Mouse (Mus musculus) hindbrain, embryonic 15.5 days (tissue): ENCODE data around the gene Slc9a6. TPM values are rescaled to one million over a fixed set of nuclear protein-coding genes. Genes with fewer than 3 reads are reported as not detected.

ENCODE experiments used
- ATAC-seq: fragments of 200-750 bp; cut with Nextera tagmentation; 2 replicates; pipeline ENCODE4 v1.8.0; 2017; ENCODE audit warnings: low read depth, moderate number of reproducible peaks, moderate TSS enrichment; ENCODE audit not compliant: low FRiP score
- H3K27ac ChIP-seq: fragments of 300-500 bp; sonication (generic); replicated peaks from 2 replicates; pipeline ENCODE4 v1.5.1; 2015; ENCODE audit warnings: mild to moderate bottlenecking, inconsistent platforms
- H3K27me3 ChIP-seq: fragments of 300-500 bp; sonication (generic); 2 replicates; pipeline ENCODE4 v1.6.1; 2015; ENCODE audit warnings: control low read depth, inconsistent platforms
- H3K36me3 ChIP-seq: fragments of 300-500 bp; sonication (generic); 2 replicates; pipeline ENCODE4 v1.6.1; 2015; ENCODE audit warnings: control low read depth, inconsistent platforms
- H3K4me1 ChIP-seq: fragments of 300-500 bp; sonication (generic); replicated peaks from 2 replicates; pipeline ENCODE4 v1.6.1; 2015; ENCODE audit warnings: control low read depth, inconsistent platforms
- H3K4me2 ChIP-seq: fragments of 300-500 bp; sonication (generic); 2 replicates; pipeline ENCODE4 v1.6.1; 2015; ENCODE audit warnings: moderate library complexity, mild to moderate bottlenecking, inconsistent platforms
- H3K4me3 ChIP-seq: fragments of 300-500 bp; sonication (generic); 2 replicates; pipeline ENCODE4 v1.5.1; 2015; ENCODE audit warnings: mild to moderate bottlenecking, inconsistent platforms
- H3K9ac ChIP-seq: fragments of 300-500 bp; sonication (generic); 2 replicates; pipeline ENCODE4 v1.6.1; 2015; ENCODE audit warnings: inconsistent platforms
- H3K9me3 ChIP-seq: fragments of 300-500 bp; sonication (generic); 2 replicates; pipeline ENCODE4 v1.6.1; 2016; ENCODE audit warnings: control low read depth, inconsistent platforms
- WGBS: fragments of 180-500 bp; shearing (Covaris S2); methylation state at CpG from one replicate; pipeline ENCODE4 v1.1.7; 2015; 5-methylcytosine and 5-hydroxymethylcytosine counted together
- polyA plus RNA-seq: library from polyadenylated mRNA; unstranded; fragments of >200 nt; fragmentation: Nextera tagmentation; extraction: Ambion mirVana; gene quantifications from 2 replicates; pipeline ENCODE4 v1.2.1, GENCODE M21; 2015

The Slc9a6 gene
- 67.9 and 70.8 TPM in 2 replicates for polyA plus RNA-seq

GRCm38 (mm10) chrX:56609623-56610317, at the start of gene Slc9a6:
Slc9a6 (plus strand) TSS chrX:56609757.
- Histone ChIP-seq H3K4me2 (peak within 1 kb of the TSS; percentile 55), H3K4me1 (peaks cover 11% of the 10 kb centered on the region), H3K36me3 (no peaks in the 10 kb centered on the region), H3K9ac (peak within 1 kb of the TSS; percentile 67), H3K27me3 (no peaks in the 10 kb centered on the region), H3K9me3 (no peaks in the 10 kb centered on the region), H3K4me3 (peak within 1 kb of the TSS; percentile 62), H3K27ac (peak within 1 kb of the TSS; percentile 92)
- 19% methylated on average over 32 of the region's 50 CpGs for whole genome bisulfite sequencing
- peak; percentile 98 for ATAC-seq

GRCm38 (mm10) chrX:56572465-56572864, 37.1 kb upstream of the Slc9a6 start:
- 25% methylated on average over 6 of the region's 6 CpGs for WGBS
- Histone ChIP-seq H3K4me1 (no peaks in the 10 kb centered on the region), H3K9ac (no peak overlapping the region), H3K4me2 (no peak overlapping the region), H3K27ac (no peak overlapping the region), H3K36me3 (no peaks in the 10 kb centered on the region), H3K9me3 (no peaks in the 10 kb centered on the region), H3K27me3 (no peaks in the 10 kb centered on the region), H3K4me3 (no peak overlapping the region)
- no peak for ATAC-seq

GRCm38 (mm10) chrX:56578200-56578599, 31.4 kb upstream of the Slc9a6 start:
- no peak for ATAC-seq
- Histone ChIP-seq H3K36me3 (no peaks in the 10 kb centered on the region), H3K27me3 (no peaks in the 10 kb centered on the region), H3K9me3 (no peaks in the 10 kb centered on the region), H3K4me2 (no peak overlapping the region), H3K4me3 (no peak overlapping the region), H3K27ac (no peak overlapping the region), H3K9ac (no peak overlapping the region), H3K4me1 (no peaks in the 10 kb centered on the region)
- WGBS = 71% methylated on average over 2 of the region's 2 CpGs

GRCm38 (mm10) chrX:56597219-56597886, 12.2 kb upstream of the Slc9a6 start:
- ATAC-seq = peak; percentile 67
- WGBS = 16% methylated on average over 25 of the region's 25 CpGs

GRCm38 (mm10) chrX:56597887-56598640, 11.5 kb upstream of the Slc9a6 start, which contains the start of gene Mmgt1:
Mmgt1 (minus strand) TSS chrX:56598069.
- H3K9me3 ChIP-seq = no peaks in the 10 kb centered on the region
- H3K36me3 ChIP-seq = no peaks in the 10 kb centered on the region
- ATAC-seq = peak; percentile 99
- peak within 1 kb of the TSS; percentile 57 for H3K4me2 ChIP-seq
- H3K27ac ChIP-seq = peak within 1 kb of the TSS; percentile 84
- peaks cover 10% of the 10 kb centered on the region for H3K4me1 ChIP-seq
- H3K9ac ChIP-seq = peak within 1 kb of the TSS; percentile 70
- no peaks in the 10 kb centered on the region for H3K27me3 ChIP-seq
- peak within 1 kb of the TSS; percentile 71 for H3K4me3 ChIP-seq
- WGBS = 12% methylated on average over 44 of the region's 44 CpGs

More at GRCm38 (mm10) chrX:56597219-56597886, 12.2 kb upstream of the Slc9a6 start:
- H3K4me3 ChIP-seq = peak overlapping the region; percentile 71
- H3K36me3 ChIP-seq = no peaks in the 10 kb centered on the region
- peak overlapping the region; percentile 53 for H3K4me2 ChIP-seq
- peak overlapping the region; percentile 84 for H3K27ac ChIP-seq
- H3K9me3 ChIP-seq = no peaks in the 10 kb centered on the region
- H3K9ac ChIP-seq = peak overlapping the region; percentile 70
- H3K27me3 ChIP-seq = no peaks in the 10 kb centered on the region
- H3K4me1 ChIP-seq = peaks cover 10% of the 10 kb centered on the region

GRCm38 (mm10) chrX:56606536-56606935, 3.0 kb upstream of the Slc9a6 start:
- Histone ChIP-seq H3K27ac (no peak overlapping the region), H3K4me1 (peaks cover 4% of the 10 kb centered on the region; the same call in 1 of the 2 replicates), H3K27me3 (no peaks in the 10 kb centered on the region), H3K4me3 (no peak overlapping the region), H3K9ac (no peak overlapping the region), H3K9me3 (no peaks in the 10 kb centered on the region), H3K36me3 (no peaks in the 10 kb centered on the region), H3K4me2 (no peak overlapping the region)
- no peak for ATAC-seq
- WGBS = 55% methylated on average over 2 of the region's 2 CpGs

GRCm38 (mm10) chrX:56607032-56607710, 2.4 kb upstream of the Slc9a6 start:
- no peak for ATAC-seq
- 85% methylated on average over 7 of the region's 7 CpGs for WGBS
- Histone ChIP-seq H3K9ac (no peak overlapping the region), H3K4me3 (no peak overlapping the region), H3K36me3 (no peaks in the 10 kb centered on the region), H3K27ac (no peak overlapping the region), H3K9me3 (no peaks in the 10 kb centered on the region), H3K27me3 (no peaks in the 10 kb centered on the region), H3K4me2 (no peak overlapping the region), H3K4me1 (peaks cover 8% of the 10 kb centered on the region)

- Histone ChIP-seq H3K9ac (0 out of 2 replicates have a peak overlapping the region, but pooled peaks have one; percentile 16), H3K27ac (peak overlapping the region; percentile 92), H3K4me1 (peaks cover 11% of the 10 kb centered on the region), H3K36me3 (no peaks in the 10 kb centered on the region), H3K4me3 (peak overlapping the region; percentile 62), H3K27me3 (no peaks in the 10 kb centered on the region), H3K9me3 (no peaks in the 10 kb centered on the region), H3K4me2 (peak overlapping the region; percentile 55)
- no peak; the same call in 1 of the 2 replicates for ATAC-seq
- WGBS = 26% methylated on average over 7 of the region's 7 CpGs
Measured at GRCm38 (mm10) chrX:56609285-56609622, 303 bp upstream of the Slc9a6 start.

- WGBS = 22% methylated on average over 13 of the region's 13 CpGs
- H3K27me3 ChIP-seq = no peaks in the 10 kb centered on the region
- H3K4me2 ChIP-seq = peak overlapping the region; percentile 55
- no peaks in the 10 kb centered on the region for H3K9me3 ChIP-seq
- peak overlapping the region; percentile 92 for H3K27ac ChIP-seq
- H3K9ac ChIP-seq = peak overlapping the region; percentile 67
- peak; percentile 28; the same call in 1 of the 2 replicates for ATAC-seq
- peaks cover 11% of the 10 kb centered on the region for H3K4me1 ChIP-seq
- peak overlapping the region; percentile 62 for H3K4me3 ChIP-seq
- no peaks in the 10 kb centered on the region for H3K36me3 ChIP-seq
Measured at GRCm38 (mm10) chrX:56610318-56610694, 749 bp downstream of the Slc9a6 start.

GRCm38 (mm10) chrX:56615236-56615635, 5.7 kb downstream of the Slc9a6 start:
- 88% methylated on average over 2 of the region's 2 CpGs for WGBS
- Histone ChIP-seq H3K27me3 (no peaks in the 10 kb centered on the region), H3K27ac (no peak overlapping the region), H3K4me1 (peaks cover 11% of the 10 kb centered on the region), H3K36me3 (no peaks in the 10 kb centered on the region), H3K4me2 (no peak overlapping the region), H3K9ac (no peak overlapping the region), H3K4me3 (no peak overlapping the region), H3K9me3 (no peaks in the 10 kb centered on the region)
- ATAC-seq = no peak

GRCm38 (mm10) chrX:56636185-56636584, 26.6 kb downstream of the Slc9a6 start:
- ATAC-seq = no peak
- Histone ChIP-seq H3K9ac (no peak overlapping the region), H3K36me3 (peaks cover 8% of the 10 kb centered on the region; the same call in 1 of the 2 replicates), H3K4me3 (no peak overlapping the region), H3K27me3 (no peaks in the 10 kb centered on the region), H3K27ac (no peak overlapping the region), H3K9me3 (no peaks in the 10 kb centered on the region), H3K4me2 (no peak overlapping the region), H3K4me1 (no peaks in the 10 kb centered on the region)
- WGBS = 83% methylated on average over 5 of the region's 5 CpGs
